Mouse (Mus musculus) spleen, adult 2 months (tissue): ENCODE data around the gene Impdh2. TPM values are rescaled to one million over a fixed set of nuclear protein-coding genes. Genes with fewer than 3 reads are reported as not detected.

Source experiments
- DNase-seq, 2 experiments: peaks; one replicate each; pipeline versions ENCODE4 v3.0.0 to v3.0.0-alpha.2; 2012 to 2021; ENCODE audit warnings: low spot score in 2 of 2, low read depth in 1 of 2
- H3K27ac ChIP-seq: fragments of 200-500 bp; 2 replicates; pipeline ENCODE4 v1.5.1; 2012; ENCODE audit warnings: low read length, inconsistent platforms; ENCODE audit not compliant: insufficient read depth
- H3K27me3 ChIP-seq: fragments of 200-500 bp; 2 replicates; pipeline ENCODE4 v1.6.1; 2012; ENCODE audit warnings: mild to moderate bottlenecking, moderate library complexity, low read length, inconsistent platforms; ENCODE audit not compliant: control insufficient read depth, insufficient read depth
- H3K36me3 ChIP-seq: fragments of 200-500 bp; 2 replicates; pipeline ENCODE4 v1.6.1; 2012; ENCODE audit warnings: mild to moderate bottlenecking, low read length, inconsistent platforms; ENCODE audit not compliant: control insufficient read depth, insufficient read depth
- H3K4me1 ChIP-seq: fragments of 200-500 bp; 2 replicates; pipeline ENCODE4 v1.6.1; 2011; ENCODE audit warnings: inconsistent platforms; ENCODE audit not compliant: control insufficient read depth, insufficient read depth, insufficient read length
- H3K4me3 ChIP-seq: fragments of 200-500 bp; 2 replicates; pipeline ENCODE4 v1.5.1; 2011; ENCODE audit warnings: mild to moderate bottlenecking, inconsistent platforms; ENCODE audit not compliant: insufficient read depth, insufficient read length; ENCODE audit errors: extremely low read depth
- CTCF ChIP-seq: fragments of 200-500 bp; IDR thresholded peaks from 2 replicates; pipeline ENCODE4 v1.5.1; 2011; ENCODE audit warnings: mild to moderate bottlenecking, inconsistent platforms; ENCODE audit not compliant: insufficient read depth, insufficient read length, insufficient replicate concordance; ENCODE audit errors: extremely low read depth
- POLR2A ChIP-seq: fragments of 200-500 bp; IDR thresholded peaks from 2 replicates; pipeline ENCODE4 v1.6.1; 2011; ENCODE audit warnings: low read depth, low read length, inconsistent platforms
- WGBS: fragments of 180-500 bp; shearing (Covaris S2); methylation state at CpG from one replicate; pipeline ENCODE4 v1.1.7; 2018; 5-methylcytosine and 5-hydroxymethylcytosine counted together
- polyA plus RNA-seq: library from polyadenylated mRNA; depleted of rRNA; stranded (reverse); fragments of >200 nt; gene quantifications from 2 replicates; pipeline ENCODE4 v1.2.3, GENCODE M21; 2012

Gene Impdh2
- polyA plus RNA-seq, 1 experiment, result 106 TPM

- peaks cover 15% of the 10 kb centered on the region for H3K36me3 ChIP-seq
- 92% methylated on average over 37 of the region's 37 CpGs for WGBS
Observed at GRCm38 (mm10) chr9:108575321-108576297, 15.5 kb downstream of the Impdh2 start.

GRCm38 (mm10) chr9:108577025-108577424, 16.9 kb downstream of the Impdh2 start:
- H3K36me3 ChIP-seq, result peaks cover 10% of the 10 kb centered on the region
- no peak for DNase-seq
- peaks cover 3% of the 10 kb centered on the region; the same call in 1 of the 2 replicates for H3K4me1 ChIP-seq
- TF ChIP-seq CTCF (no peak), POLR2A (no peak)
- WGBS, result 60% methylated on average over 6 of the region's 6 CpGs
- no peak overlapping the region for H3K27ac ChIP-seq
- H3K4me3 ChIP-seq, result no peak overlapping the region
- no peaks in the 10 kb centered on the region for H3K27me3 ChIP-seq

More at GRCm38 (mm10) chr9:108575321-108576297, 15.5 kb downstream of the Impdh2 start:
- H3K4me3 ChIP-seq, result no peak overlapping the region
- DNase-seq, result no peak
- no peak for TF ChIP-seq CTCF
- no peak for TF ChIP-seq POLR2A
- no peak overlapping the region for H3K27ac ChIP-seq
- no peaks in the 10 kb centered on the region for H3K27me3 ChIP-seq
- peaks cover 3% of the 10 kb centered on the region; the same call in 1 of the 2 replicates for H3K4me1 ChIP-seq

- Histone ChIP-seq H3K4me1 (peaks cover 3% of the 10 kb centered on the region; the same call in 1 of the 2 replicates), H3K36me3 (peaks cover 6% of the 10 kb centered on the region), H3K4me3 (peak overlapping the region; percentile 96), H3K27me3 (no peaks in the 10 kb centered on the region), H3K27ac (peak overlapping the region; percentile 88)
- WGBS, result 1% methylated on average over 24 of the region's 24 CpGs
- no peak for DNase-seq
- no peak for TF ChIP-seq CTCF
Observed at GRCm38 (mm10) chr9:108577934-108578544, 18.0 kb downstream of the Impdh2 start.

- Histone ChIP-seq H3K4me3 (peak within 1 kb of the TSS; percentile 96), H3K36me3 (peaks cover 4% of the 10 kb centered on the region; the same call in 1 of the 2 replicates), H3K27me3 (no peaks in the 10 kb centered on the region), H3K4me1 (peaks cover 3% of the 10 kb centered on the region; the same call in 1 of the 2 replicates), H3K27ac (peak within 1 kb of the TSS; percentile 88)
- 9% methylated on average over 51 of the region's 51 CpGs for WGBS
- peak; percentile 85 to 92 for DNase-seq
- TF ChIP-seq POLR2A (peak; percentile 48; the same call in 1 of the 2 replicates), CTCF (no peak)
Observed at GRCm38 (mm10) chr9:108578545-108579343, 18.7 kb downstream of the Impdh2 start, which contains the start of gene Wdr6. Gene Wdr6 (minus strand): TSS chr9:108578739.

- TF ChIP-seq POLR2A, result no peak
- no peak for TF ChIP-seq CTCF
- H3K36me3 ChIP-seq, result peaks cover 4% of the 10 kb centered on the region; the same call in 1 of the 2 replicates
- H3K27ac ChIP-seq, result no peak overlapping the region
- peaks cover 3% of the 10 kb centered on the region; the same call in 1 of the 2 replicates for H3K4me1 ChIP-seq
- H3K4me3 ChIP-seq, result no peak overlapping the region
- no peak for DNase-seq
- H3K27me3 ChIP-seq, result no peaks in the 10 kb centered on the region
- WGBS, result 76% methylated on average over 5 of the region's 5 CpGs
Observed at GRCm38 (mm10) chr9:108579344-108579690, 19.2 kb downstream of the Impdh2 start.

GRCm38 (mm10) chr9:108587571-108588180, 27.6 kb downstream of the Impdh2 start:
- Histone ChIP-seq H3K27me3 (no peaks in the 10 kb centered on the region), H3K36me3 (no peaks in the 10 kb centered on the region), H3K4me3 (no peak overlapping the region), H3K4me1 (no peaks in the 10 kb centered on the region), H3K27ac (no peak overlapping the region)
- WGBS, result 90% methylated on average over 14 of the region's 14 CpGs
- TF ChIP-seq CTCF (no peak), POLR2A (no peak)
- DNase-seq, result no peak
